Mouse (Mus musculus) skeletal muscle tissue, postnatal 0 days (tissue): ENCODE data around the gene Dars2. TPM values are rescaled to one million over a fixed set of nuclear protein-coding genes. Genes with fewer than 3 reads are reported as not detected.

Source experiments
- polyA plus RNA-seq: library from polyadenylated mRNA; unstranded; fragments of >200 nt; fragmentation: Nextera tagmentation; extraction: Ambion mirVana; gene quantifications from 2 replicates; pipeline ENCODE4 v1.2.1, GENCODE M21; 2015

Gene Dars2
- 10.9 and 13.3 TPM in 2 replicates for polyA plus RNA-seq

GRCm38 (mm10) chr1:161070352-161071271, at the start of gene Dars2, which contains the start of gene Cenpl:
TSS of gene Dars2 (minus strand) at chr1:161070658.
TSS of gene Cenpl (plus strand) at chr1:161070713.

GRCm38 (mm10) chr1:161034435-161035280, 35.8 kb downstream of the Dars2 start, which contains the start of gene Zbtb37:
TSS of gene Zbtb37 (minus strand) at chr1:161034849.

Other genes starting within 250 kb of the Dars2 start
- 4.1 and 4.2 TPM in 2 replicates for gene Rc3h1, start 164.2 kb downstream of the Dars2 start, polyA plus RNA-seq
- gene Serpinc1, start 92.1 kb downstream of the Dars2 start, polyA plus RNA-seq, result 1.0 and 1.5 TPM in 2 replicates
- 2.8 and 3.7 TPM in 2 replicates for gene Zbtb37, start 35.8 kb downstream of the Dars2 start, polyA plus RNA-seq
- gene Cenpl, start 55 bp upstream of the Dars2 start, polyA plus RNA-seq, result 5.9 and 6.2 TPM in 2 replicates
- gene Klhl20, start 60.9 kb upstream of the Dars2 start, polyA plus RNA-seq, result 9.6 and 10.2 TPM in 2 replicates
- 0.17 TPM in 1 of 2 replicates, not detected in the other for gene Ankrd45, start 72.0 kb upstream of the Dars2 start, polyA plus RNA-seq
- not detected in 2 replicates for gene Tex50, start 88.7 kb upstream of the Dars2 start, polyA plus RNA-seq
- 120 and 131 TPM in 2 replicates for gene Prdx6, start 180.6 kb upstream of the Dars2 start, polyA plus RNA-seq